Mouse (Mus musculus) bone marrow, adult 2 months (tissue): ENCODE measurements around the gene Thtpa. TPM values are rescaled to one million over a fixed set of nuclear protein-coding genes. Genes with fewer than 3 reads are reported as not detected.

Experiments
- H3K27ac ChIP-seq: fragments of 200-500 bp; 2 replicates; pipeline ENCODE4 v1.5.1; 2012; ENCODE audit warnings: low read depth, mild to moderate bottlenecking, control low read depth, inconsistent platforms, low read length; ENCODE audit not compliant: control insufficient read depth, poor library complexity, insufficient read depth
- H3K4me1 ChIP-seq: fragments of 200-500 bp; 2 replicates; pipeline ENCODE4 v1.6.1; 2011; ENCODE audit warnings: low read length; ENCODE audit not compliant: control insufficient read depth, insufficient read depth
- H3K4me3 ChIP-seq: fragments of 200-500 bp; replicated peaks from 2 replicates; pipeline ENCODE3; 2011; ENCODE audit warnings: mild to moderate bottlenecking, low read depth, low read length, control low read depth; ENCODE audit not compliant: control insufficient read depth
- CTCF ChIP-seq: fragments of 200-500 bp; IDR thresholded peaks from 2 replicates; pipeline ENCODE4 v1.5.1; 2011; ENCODE audit warnings: low read length, control low read depth; ENCODE audit not compliant: control insufficient read depth, insufficient read depth
- POLR2A ChIP-seq: fragments of 200-500 bp; IDR thresholded peaks from 2 replicates; pipeline ENCODE4 v1.6.1; 2011; ENCODE audit warnings: low read depth, mild to moderate bottlenecking, control low read depth, low read length, borderline replicate concordance; ENCODE audit not compliant: control insufficient read depth
- WGBS: fragments of 180-500 bp; shearing (Covaris S2); methylation state at CpG from one replicate; pipeline ENCODE4 v1.1.7; 2018; 5-methylcytosine and 5-hydroxymethylcytosine counted together
- polyA plus RNA-seq: library from polyadenylated mRNA; stranded (reverse); fragments of >200 nt; gene quantifications from 2 replicates; pipeline ENCODE4 v1.2.4, GENCODE M21; 2011; ENCODE audit warnings: low replicate concordance; ENCODE audit not compliant: missing spikeins, insufficient read depth, insufficient read length

Gene Thtpa
- polyA plus RNA-seq, 1 experiment: 6.5 TPM

DNA sequence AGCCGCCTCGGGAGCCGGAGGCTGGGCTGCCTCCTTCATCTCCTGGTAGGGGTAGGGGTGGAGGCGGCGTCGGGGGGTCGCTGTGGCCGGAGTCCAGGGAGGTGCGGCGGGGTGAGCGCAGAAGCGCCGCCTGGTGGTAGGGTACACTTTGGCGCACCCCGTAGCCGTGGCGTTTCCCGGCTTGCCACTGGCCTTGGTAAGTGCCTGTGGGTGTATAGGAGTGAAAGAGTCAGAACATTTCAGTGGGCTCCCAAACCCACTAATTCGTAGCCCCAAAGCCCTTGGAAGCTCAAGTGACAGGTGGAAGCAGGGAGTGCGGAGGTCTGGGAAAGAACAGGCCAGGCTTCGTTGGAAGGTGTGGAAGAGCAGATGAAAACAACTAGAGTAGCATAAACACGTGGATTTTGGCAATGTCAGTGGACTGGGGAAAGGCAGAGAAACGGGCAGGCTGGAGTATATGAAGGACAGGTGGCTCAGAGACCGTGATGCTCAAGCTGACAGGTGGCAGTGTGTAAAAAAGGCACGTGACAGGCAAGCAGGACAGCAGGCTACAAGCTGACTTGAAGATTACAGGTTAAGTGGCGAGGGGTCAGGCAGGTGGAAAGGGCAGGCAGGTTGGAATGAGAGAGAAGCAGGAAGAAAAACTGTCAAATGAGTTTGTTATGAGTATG is 19.5 kb downstream of the Thtpa start:
- no peak overlapping the region for H3K4me3 ChIP-seq

GRCm38 (mm10) chr14:55114759-55115701 is 20.4 kb downstream of the Thtpa start:
- TF ChIP-seq CTCF (0 out of 2 replicates have a peak, but pooled peaks have one; percentile 7), POLR2A (no peak; the same call in 1 of the 2 replicates)
- Histone ChIP-seq H3K27ac (no peak overlapping the region), H3K4me3 (no peak overlapping the region), H3K4me1 (no peaks in the 10 kb centered on the region)
- WGBS: 2% methylated on average over 78 of the region's 78 CpGs

More for the DNA sequence above, 19.5 kb downstream of the Thtpa start:
- no peak for TF ChIP-seq POLR2A
- TF ChIP-seq CTCF: peak; percentile 40; the same call in 1 of the 2 replicates
- 17% methylated on average over 26 of the region's 26 CpGs for WGBS
- Histone ChIP-seq H3K4me1 (no peaks in the 10 kb centered on the region), H3K27ac (no peak overlapping the region)

DNA sequence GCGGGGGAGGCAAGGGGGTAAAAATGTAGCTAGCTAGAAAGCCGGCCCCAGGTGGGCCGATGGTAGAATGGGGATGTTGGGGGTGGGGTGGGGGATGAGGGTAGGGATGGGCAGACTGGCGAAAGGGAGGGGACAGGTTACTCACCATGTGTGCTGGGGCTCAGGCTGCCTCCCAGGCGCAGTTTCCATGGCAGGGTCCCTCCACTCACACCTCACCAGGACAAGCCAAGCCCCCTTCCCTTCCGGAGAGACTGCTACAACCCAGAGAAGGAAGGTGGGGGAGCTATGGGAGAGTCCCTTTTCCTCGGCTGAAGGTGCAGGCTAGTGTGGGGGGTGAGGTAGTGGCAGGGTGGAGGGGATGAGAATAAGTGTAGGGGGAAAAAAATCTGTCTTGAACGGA is 21.3 kb downstream of the Thtpa start:
- TF ChIP-seq POLR2A (no peak), CTCF (no peak)
- Histone ChIP-seq H3K4me3 (no peak overlapping the region), H3K4me1 (no peaks in the 10 kb centered on the region), H3K27ac (no peak overlapping the region)
- WGBS: 10% methylated on average over 8 of the region's 8 CpGs

GRCm38 (mm10) chr14:55116425-55117200 is 22.0 kb downstream of the Thtpa start, which contains the start of gene Jph4:
Gene Jph4, minus strand, starts transcription at chr14:55116935.
- H3K4me1 ChIP-seq: no peaks in the 10 kb centered on the region
- WGBS: 41% methylated on average over 21 of the region's 21 CpGs
- no peak for TF ChIP-seq CTCF
- no peak for TF ChIP-seq POLR2A
- no peak within 1 kb of the TSS for H3K4me3 ChIP-seq
- no peak within 1 kb of the TSS for H3K27ac ChIP-seq

- H3K4me1 ChIP-seq: no peaks in the 10 kb centered on the region
- 62% methylated on average over 4 of the region's 4 CpGs for WGBS
- no peak overlapping the region for H3K4me3 ChIP-seq
- TF ChIP-seq POLR2A: no peak
- TF ChIP-seq CTCF: no peak
- H3K27ac ChIP-seq: no peak overlapping the region
These were observed 24.3 kb downstream of the Thtpa start for GRCm38 (mm10) chr14:55118852-55119251.

- no peak overlapping the region for H3K4me3 ChIP-seq
- TF ChIP-seq CTCF (peak; percentile 59), POLR2A (no peak)
- H3K27ac ChIP-seq: no peak overlapping the region
- H3K4me1 ChIP-seq: no peaks in the 10 kb centered on the region
- WGBS: 58% methylated on average over 4 of the region's 4 CpGs
These were observed 25.0 kb downstream of the Thtpa start for GRCm38 (mm10) chr14:55119421-55120134.

- WGBS: 3% methylated on average over 5 of the region's 5 CpGs
These were observed 27.4 kb downstream of the Thtpa start for GRCm38 (mm10) chr14:55121947-55122346.

More at GRCm38 (mm10) chr14:55121947-55122346, 27.4 kb downstream of the Thtpa start:
- TF ChIP-seq POLR2A (no peak), CTCF (peak; percentile 60; the same call in 1 of the 2 replicates)
- Histone ChIP-seq H3K27ac (no peak overlapping the region), H3K4me1 (no peaks in the 10 kb centered on the region), H3K4me3 (no peak overlapping the region)
